Mouse (Mus musculus): ENCODE measurements around the gene Olfr1031.
"Not testable (repeated sequence)": the region's sequence is repeated elsewhere in the genome, so short reads cannot be mapped to it uniquely, and the experiment has no call there.

Olfr1031 gene

GRCm38 (mm10) chr2:85990004-85990403 lies at the start of gene Olfr1031:
Olfr1031 (plus strand) TSS chr2:85990304.
- CTCF ChIA-PET = no interaction called here

GRCm38 (mm10) chr2:85950137-85950536 lies 40.0 kb upstream of the Olfr1031 start, which contains the start of gene Olfr1028:
Olfr1028 (plus strand) TSS chr2:85950437.
- CTCF ChIA-PET = no interaction called here

- CTCF ChIA-PET = no interaction called here
These were observed 16.5 kb upstream of the Olfr1031 start, which contains the start of gene Olfr1029 for GRCm38 (mm10) chr2:85973595-85973994. Olfr1029 (plus strand) TSS chr2:85973895.

- CTCF ChIA-PET = no interaction called here
These were observed 11.1 kb upstream of the Olfr1031 start, which contains the start of gene Olfr1030 for GRCm38 (mm10) chr2:85978976-85979375. Olfr1030 (plus strand) TSS chr2:85979276.

GRCm38 (mm10) chr2:86005240-86005639 lies 15.1 kb downstream of the Olfr1031 start, which contains the start of gene Olfr1032:
Olfr1032 (plus strand) TSS chr2:86005540.
- CTCF ChIA-PET = no interaction called here

GRCm38 (mm10) chr2:86020406-86020805 lies 30.3 kb downstream of the Olfr1031 start, which contains the start of gene Olfr1033:
Olfr1033 (plus strand) TSS chr2:86020633.
- CTCF ChIA-PET = not testable (repeated sequence)

GRCm38 (mm10) chr2:86021518-86021917 lies 31.4 kb downstream of the Olfr1031 start:
- CTCF ChIA-PET = not testable (repeated sequence)
